Mouse (Mus musculus) v-Abl transformed pro-B cells (cell line): ENCODE data around the gene Tiam2.
"Not testable (repeated sequence)": the region's sequence is repeated elsewhere in the genome, so short reads cannot be mapped to it uniquely, and the experiment has no call there.

ENCODE experiments used
- in situ Hi-C, 2 experiments: fragments of 400-800 bp; cut with MboI; formaldehyde crosslinking; loops; one replicate each; pipeline ENCODE4 v1.15.1; 2025; ENCODE audit not compliant: unreplicated experiment in 2 of 2

Gene Tiam2

GRCm38 (mm10) chr17:3337525-3337888 is 11.1 kb downstream of the Tiam2 start:
- in situ Hi-C loops, result no loop called here

- in situ Hi-C loops, result no loop called here
Observed at GRCm38 (mm10) chr17:3338821-3339220, 12.4 kb downstream of the Tiam2 start.

- in situ Hi-C loops, result no loop called here
Observed at GRCm38 (mm10) chr17:3344872-3345271, 18.5 kb downstream of the Tiam2 start.

GRCm38 (mm10) chr17:3345276-3345885 is 19.0 kb downstream of the Tiam2 start:
- in situ Hi-C loops, result no loop called here

- in situ Hi-C loops, result no loop called here
Observed at GRCm38 (mm10) chr17:3347800-3348199, 21.4 kb downstream of the Tiam2 start.

GRCm38 (mm10) chr17:3349331-3349730 is 23.0 kb downstream of the Tiam2 start:
- in situ Hi-C loops, result no loop called here

GRCm38 (mm10) chr17:3349939-3350338 is 23.6 kb downstream of the Tiam2 start:
- in situ Hi-C loops, result no loop called here

- in situ Hi-C loops, result no loop called here
Observed at GRCm38 (mm10) chr17:3350405-3350804, 24.0 kb downstream of the Tiam2 start.

GRCm38 (mm10) chr17:3351668-3352067 is 25.3 kb downstream of the Tiam2 start:
- in situ Hi-C loops, result no loop called here

- in situ Hi-C loops, result not testable (repeated sequence)
Observed at GRCm38 (mm10) chr17:3353141-3353540, 26.8 kb downstream of the Tiam2 start.

GRCm38 (mm10) chr17:3354856-3355255 is 28.5 kb downstream of the Tiam2 start:
- in situ Hi-C loops, result no loop called here

- in situ Hi-C loops, result no loop called here
Observed at GRCm38 (mm10) chr17:3356633-3357365, 30.4 kb downstream of the Tiam2 start.

GRCm38 (mm10) chr17:3360236-3360635 is 33.9 kb downstream of the Tiam2 start:
- in situ Hi-C loops, result no loop called here

- in situ Hi-C loops, result no loop called here
Observed at GRCm38 (mm10) chr17:3361751-3362150, 35.4 kb downstream of the Tiam2 start.

GRCm38 (mm10) chr17:3363216-3363615 is 36.8 kb downstream of the Tiam2 start:
- in situ Hi-C loops, result no loop called here

- in situ Hi-C loops, result no loop called here
Observed at GRCm38 (mm10) chr17:3366741-3367140, 40.4 kb downstream of the Tiam2 start.

GRCm38 (mm10) chr17:3368386-3368785 is 42.0 kb downstream of the Tiam2 start:
- in situ Hi-C loops, result no loop called here

- in situ Hi-C loops, result no loop called here
Observed at GRCm38 (mm10) chr17:3369631-3370030, 43.3 kb downstream of the Tiam2 start.

GRCm38 (mm10) chr17:3378606-3379005 is 52.2 kb downstream of the Tiam2 start:
- in situ Hi-C loops, result no loop called here

- in situ Hi-C loops, result no loop called here
Observed at GRCm38 (mm10) chr17:3379753-3380588, 53.6 kb downstream of the Tiam2 start.

GRCm38 (mm10) chr17:3385391-3385790 is 59.0 kb downstream of the Tiam2 start:
- in situ Hi-C loops, result no loop called here
